Mouse (Mus musculus) stomach, postnatal 0 days (tissue): ENCODE measurements around the gene Oma1. TPM values are rescaled to one million over a fixed set of nuclear protein-coding genes. Genes with fewer than 3 reads are reported as not detected.

ENCODE experiments used
- ATAC-seq: fragments of 200-750 bp; cut with Nextera tagmentation; 2 replicates; pipeline ENCODE4 v1.8.0; 2017; ENCODE audit not compliant: low FRiP score, low TSS enrichment
- DNase-seq: peaks from one replicate; pipeline ENCODE4 v3.0.0-alpha.2; 2016; ENCODE audit warnings: low spot score
- H3K27ac ChIP-seq: fragments of 300-500 bp; sonication (generic); replicated peaks from 2 replicates; pipeline ENCODE4 v1.5.1; 2014; ENCODE audit warnings: mild to moderate bottlenecking, control low read depth
- H3K27me3 ChIP-seq: fragments of 300-500 bp; sonication (generic); 2 replicates; pipeline ENCODE4 v1.6.1; 2014; ENCODE audit warnings: low read length; ENCODE audit not compliant: control insufficient read depth, insufficient read depth
- H3K36me3 ChIP-seq: fragments of 300-500 bp; sonication (generic); 2 replicates; pipeline ENCODE4 v1.6.1; 2014; ENCODE audit warnings: low read length, mixed read lengths; ENCODE audit not compliant: control insufficient read depth, insufficient read depth
- H3K4me1 ChIP-seq: fragments of 300-500 bp; sonication (generic); replicated peaks from 2 replicates; pipeline ENCODE4 v1.6.1; 2014; ENCODE audit warnings: antibody characterized with exemption; ENCODE audit not compliant: control insufficient read depth, insufficient read depth
- H3K4me2 ChIP-seq: fragments of 300-500 bp; sonication (generic); replicated peaks from 2 replicates; pipeline ENCODE4 v1.6.1; 2014; ENCODE audit warnings: low read depth, mild to moderate bottlenecking, control low read depth, moderate library complexity
- H3K4me3 ChIP-seq: fragments of 300-500 bp; sonication (generic); 2 replicates; pipeline ENCODE4 v1.5.1; 2014; ENCODE audit warnings: low read depth, low read length, control low read depth
- H3K9ac ChIP-seq: fragments of 300-500 bp; sonication (generic); 2 replicates; pipeline ENCODE4 v1.6.1; 2014; ENCODE audit warnings: mild to moderate bottlenecking, low read length, control low read depth, mixed read lengths
- H3K9me3 ChIP-seq: fragments of 300-500 bp; sonication (generic); 2 replicates; pipeline ENCODE4 v1.6.1; 2016; ENCODE audit warnings: low read length; ENCODE audit not compliant: control insufficient read depth
- CTCF ChIP-seq: IDR thresholded peaks from 2 replicates; pipeline ENCODE4 v1.5.1; 2016; ENCODE audit warnings: antibody characterized with exemption, low read depth, mild to moderate bottlenecking, moderate library complexity
- EP300 ChIP-seq: optimal IDR thresholded peaks from 2 replicates; pipeline ENCODE3; 2016; ENCODE audit warnings: antibody characterized with exemption
- WGBS: fragments of 180-500 bp; shearing (Covaris S2); extraction: QIAGEN DNeasy Blood & Tissue Kit; methylation state at CpG from one replicate; pipeline ENCODE4 v1.1.7; 2014; 5-methylcytosine and 5-hydroxymethylcytosine counted together
- polyA plus RNA-seq: library from polyadenylated mRNA; unstranded; fragments of >200 nt; fragmentation: Nextera tagmentation; extraction: Ambion mirVana; gene quantifications from 2 replicates; pipeline ENCODE4 v1.2.1, GENCODE M21; 2015

Gene Oma1
- polyA plus RNA-seq, result 15.4 and 15.5 TPM in 2 replicates

- TF ChIP-seq EP300 (no peak), CTCF (peak; percentile 96)
- Histone ChIP-seq H3K36me3 (no peaks in the 10 kb centered on the region), H3K4me3 (peak within 1 kb of the TSS; percentile 61), H3K27me3 (no peaks in the 10 kb centered on the region), H3K4me2 (peak within 1 kb of the TSS; percentile 61), H3K9me3 (no peaks in the 10 kb centered on the region), H3K9ac (peak within 1 kb of the TSS; percentile 77), H3K27ac (peak within 1 kb of the TSS; percentile 96), H3K4me1 (no peaks in the 10 kb centered on the region)
- WGBS, result under 1% methylated on average over 59 of the region's 61 CpGs
- ATAC-seq (peak; percentile 100), DNase-seq (peak; percentile 100)
These were observed at the start of gene Oma1 for GRCm38 (mm10) chr4:103313587-103314525. Gene Oma1 (plus strand): TSS chr4:103313812.

GRCm38 (mm10) chr4:103263812-103264396 lies 49.7 kb upstream of the Oma1 start:
- no peak overlapping the region for H3K9ac ChIP-seq
- no peaks in the 10 kb centered on the region for H3K36me3 ChIP-seq
- H3K9me3 ChIP-seq, result no peaks in the 10 kb centered on the region
- no peak overlapping the region for H3K4me2 ChIP-seq
- H3K4me1 ChIP-seq, result 0 out of 2 replicates have a peak, but pooled peaks cover 3% of the 10 kb centered on the region
- no peak overlapping the region for H3K4me3 ChIP-seq
- H3K27ac ChIP-seq, result peak overlapping the region; percentile 49; the same call in 1 of the 2 replicates
- TF ChIP-seq CTCF (no peak), EP300 (no peak)
- WGBS, result 14% methylated on average over 8 of the region's 8 CpGs
- ATAC-seq (peak; percentile 91), DNase-seq (peak; percentile 43)
- H3K27me3 ChIP-seq, result no peaks in the 10 kb centered on the region

GRCm38 (mm10) chr4:103265166-103265565 lies 48.4 kb upstream of the Oma1 start:
- WGBS, result 42% methylated on average over 2 of the region's 2 CpGs
- ATAC-seq, result peak; percentile 92
- TF ChIP-seq EP300 (no peak), CTCF (no peak)
- Histone ChIP-seq H3K4me3 (no peak overlapping the region), H3K9ac (no peak overlapping the region), H3K36me3 (no peaks in the 10 kb centered on the region), H3K4me1 (0 out of 2 replicates have a peak, but pooled peaks cover 3% of the 10 kb centered on the region), H3K4me2 (no peak overlapping the region), H3K27me3 (no peaks in the 10 kb centered on the region), H3K9me3 (no peaks in the 10 kb centered on the region), H3K27ac (no peak overlapping the region; the same call in 1 of the 2 replicates)
- DNase-seq, result peak; percentile 58

GRCm38 (mm10) chr4:103269336-103269735 lies 44.3 kb upstream of the Oma1 start:
- 82% methylated on average over 4 of the region's 4 CpGs for WGBS
- Histone ChIP-seq H3K9me3 (no peaks in the 10 kb centered on the region), H3K4me3 (no peak overlapping the region), H3K4me1 (no peaks in the 10 kb centered on the region), H3K27ac (no peak overlapping the region), H3K36me3 (no peaks in the 10 kb centered on the region), H3K9ac (no peak overlapping the region), H3K27me3 (no peaks in the 10 kb centered on the region), H3K4me2 (no peak overlapping the region)
- TF ChIP-seq EP300, result no peak
- peak; percentile 53 for TF ChIP-seq CTCF
- DNase-seq, result no peak
- ATAC-seq, result no peak

- H3K36me3 ChIP-seq, result no peaks in the 10 kb centered on the region
- H3K4me1 ChIP-seq, result no peaks in the 10 kb centered on the region
- TF ChIP-seq CTCF (no peak), EP300 (no peak)
- H3K27me3 ChIP-seq, result no peaks in the 10 kb centered on the region
- no peak for ATAC-seq
- H3K4me3 ChIP-seq, result no peak overlapping the region
- WGBS, result 56% methylated on average over 7 of the region's 8 CpGs
- H3K9me3 ChIP-seq, result no peaks in the 10 kb centered on the region
- no peak overlapping the region for H3K9ac ChIP-seq
- DNase-seq, result no peak
- no peak overlapping the region for H3K27ac ChIP-seq
- H3K4me2 ChIP-seq, result no peak overlapping the region
These were observed 40.6 kb upstream of the Oma1 start for GRCm38 (mm10) chr4:103273021-103273420.
